Mouse (Mus musculus): Measurements from ENCODE around the gene Uhrf1. TPM values are rescaled to one million over a fixed set of nuclear protein-coding genes. Genes with fewer than 3 reads are reported as not detected.
"Not testable (repeated sequence)": the region's sequence is repeated elsewhere in the genome, so short reads cannot be mapped to it uniquely, and the experiment has no call there.

Gene Uhrf1
- polyA plus RNA-seq, 2 experiments = 93.9 to 105 TPM

DNA sequence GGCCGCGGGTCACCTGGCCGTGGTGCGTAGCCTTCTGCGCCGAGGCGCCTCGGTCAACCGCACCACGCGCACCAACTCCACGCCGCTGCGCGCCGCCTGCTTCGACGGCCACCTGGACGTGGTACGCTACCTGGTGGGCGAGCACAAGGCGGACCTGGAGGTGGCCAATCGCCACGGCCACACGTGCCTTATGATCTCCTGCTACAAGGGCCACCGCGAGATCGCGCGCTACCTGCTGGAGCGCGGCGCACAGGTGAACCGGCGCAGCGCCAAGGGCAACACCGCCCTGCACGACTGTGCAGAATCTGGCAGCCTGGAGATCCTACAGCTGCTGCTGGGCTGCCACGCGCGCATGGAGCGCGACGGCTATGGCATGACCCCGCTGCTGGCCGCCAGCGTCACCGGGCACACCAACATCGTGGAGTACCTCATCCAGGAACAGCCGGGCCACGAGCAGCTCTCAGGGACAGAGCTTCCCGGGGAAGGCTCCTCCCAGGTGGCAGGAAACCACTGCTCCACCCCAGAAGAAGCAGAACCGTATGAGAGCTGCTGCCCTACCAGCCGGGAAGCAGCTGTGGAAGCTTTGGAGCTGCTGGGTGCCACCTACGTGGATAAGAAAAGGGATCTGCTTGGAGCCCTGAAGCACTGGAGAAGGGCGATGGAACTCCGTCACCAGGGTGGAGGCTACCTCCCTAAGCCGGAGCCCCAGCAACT, 45.8 kb upstream of the Uhrf1 start:
- Histone ChIP-seq H3K27me3 (ENCODE audit: control insufficient read depth, insufficient read depth, low read length) (no peaks in the 10 kb centered on the region), H3K4me2 (replicated peaks; ENCODE audit: low read depth, low read length, severe bottlenecking) (peak overlapping the region; percentile 81), H3K4me3 (replicated peaks; ENCODE audit: low read length) (peak overlapping the region; percentile 65), H3K36me3 (ENCODE audit: control insufficient read depth, insufficient read depth, low read length) (peaks cover 41% of the 10 kb centered on the region), H3K27ac (replicated peaks; ENCODE audit: low read depth, low read length) (no peak overlapping the region), H3K9ac (ENCODE audit: low read depth, low read length, severe bottlenecking) (peak overlapping the region; percentile 55), H3K9me3 (ENCODE audit: control insufficient read depth, low read length) (no peaks in the 10 kb centered on the region), H3K4me1 (ENCODE audit: control insufficient read depth, insufficient read depth, low read length) (peaks cover 11% of the 10 kb centered on the region; the same call in 1 of the 2 replicates)
- TF ChIP-seq POLR2A (IDR thresholded peaks at IDR 0.05; ENCODE audit: borderline replicate concordance, extremely low read depth, insufficient read depth, insufficient read length) = no peak
- DNase-seq (ENCODE audit: low spot score) (no peak), ATAC-seq (ENCODE audit: low FRiP score, low read depth) (no peak)
- WGBS = 11% methylated on average over 48 of the region's 58 CpGs

DNA sequence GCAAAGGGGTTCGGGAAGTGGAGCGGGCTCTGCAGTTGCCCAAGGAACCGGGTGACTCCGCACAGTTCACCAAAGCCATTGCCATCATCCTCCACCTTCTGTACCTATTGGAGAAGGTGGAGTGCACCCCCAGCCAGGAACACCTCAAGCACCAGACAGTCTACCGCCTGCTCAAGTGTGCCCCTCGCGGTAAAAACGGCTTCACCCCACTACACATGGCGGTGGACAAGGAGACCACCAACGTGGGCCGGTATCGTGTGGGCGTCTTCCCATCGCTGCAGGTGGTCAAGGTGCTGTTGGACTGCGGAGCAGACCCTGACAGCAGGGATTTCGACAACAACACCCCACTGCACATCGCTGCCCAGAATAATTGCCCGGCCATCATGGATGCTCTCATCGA, 44.9 kb upstream of the Uhrf1 start:
- not testable (repeated sequence) for DNase-seq (ENCODE audit: low spot score); ATAC-seq (ENCODE audit: low FRiP score, low read depth); H3K27ac ChIP-seq (replicated peaks; ENCODE audit: low read depth, low read length); H3K9ac ChIP-seq (ENCODE audit: low read depth, low read length, severe bottlenecking); H3K9me3 ChIP-seq (ENCODE audit: control insufficient read depth, low read length); H3K27me3 ChIP-seq (ENCODE audit: control insufficient read depth, insufficient read depth, low read length); H3K4me2 ChIP-seq (replicated peaks; ENCODE audit: low read depth, low read length, severe bottlenecking); H3K4me3 ChIP-seq (replicated peaks; ENCODE audit: low read length)
- 90% methylated on average over 16 of the region's 19 CpGs for WGBS
- H3K4me1 ChIP-seq (ENCODE audit: control insufficient read depth, insufficient read depth, low read length) = peaks cover 11% of the 10 kb centered on the region; the same call in 1 of the 2 replicates
- peaks cover 47% of the 10 kb centered on the region for H3K36me3 ChIP-seq (ENCODE audit: control insufficient read depth, insufficient read depth, low read length)

DNA sequence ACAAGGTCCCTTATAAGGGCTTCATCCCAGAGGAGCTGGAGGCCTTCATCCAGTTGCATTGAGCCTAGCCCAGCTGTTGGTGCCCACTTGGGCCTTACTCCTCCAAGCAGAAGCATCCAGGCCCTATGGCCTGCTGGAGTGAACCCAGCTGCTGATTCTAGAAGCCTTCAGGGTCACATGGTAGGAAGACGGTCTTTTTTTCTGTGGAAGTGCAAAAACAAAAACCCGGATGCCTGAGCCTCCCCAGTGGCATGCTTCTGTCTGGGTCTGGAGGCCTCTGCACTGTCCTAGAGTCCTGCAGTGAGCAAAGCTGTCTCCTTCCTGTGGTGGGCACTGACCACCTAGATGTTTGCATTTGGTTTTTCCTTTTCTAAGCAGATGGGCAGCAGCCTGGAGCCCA, 44.3 kb upstream of the Uhrf1 start:
- peaks cover 47% of the 10 kb centered on the region for H3K36me3 ChIP-seq (ENCODE audit: control insufficient read depth, insufficient read depth, low read length)
- not testable (repeated sequence) for H3K4me3 ChIP-seq (replicated peaks; ENCODE audit: low read length); H3K27me3 ChIP-seq (ENCODE audit: control insufficient read depth, insufficient read depth, low read length); ATAC-seq (ENCODE audit: low FRiP score, low read depth); H3K4me2 ChIP-seq (replicated peaks; ENCODE audit: low read depth, low read length, severe bottlenecking); H3K9me3 ChIP-seq (ENCODE audit: control insufficient read depth, low read length); DNase-seq (ENCODE audit: low spot score); H3K27ac ChIP-seq (replicated peaks; ENCODE audit: low read depth, low read length); H3K9ac ChIP-seq (ENCODE audit: low read depth, low read length, severe bottlenecking)
- 79% methylated on average over 2 of the region's 2 CpGs for WGBS
- peaks cover 11% of the 10 kb centered on the region; the same call in 1 of the 2 replicates for H3K4me1 ChIP-seq (ENCODE audit: control insufficient read depth, insufficient read depth, low read length)

DNA sequence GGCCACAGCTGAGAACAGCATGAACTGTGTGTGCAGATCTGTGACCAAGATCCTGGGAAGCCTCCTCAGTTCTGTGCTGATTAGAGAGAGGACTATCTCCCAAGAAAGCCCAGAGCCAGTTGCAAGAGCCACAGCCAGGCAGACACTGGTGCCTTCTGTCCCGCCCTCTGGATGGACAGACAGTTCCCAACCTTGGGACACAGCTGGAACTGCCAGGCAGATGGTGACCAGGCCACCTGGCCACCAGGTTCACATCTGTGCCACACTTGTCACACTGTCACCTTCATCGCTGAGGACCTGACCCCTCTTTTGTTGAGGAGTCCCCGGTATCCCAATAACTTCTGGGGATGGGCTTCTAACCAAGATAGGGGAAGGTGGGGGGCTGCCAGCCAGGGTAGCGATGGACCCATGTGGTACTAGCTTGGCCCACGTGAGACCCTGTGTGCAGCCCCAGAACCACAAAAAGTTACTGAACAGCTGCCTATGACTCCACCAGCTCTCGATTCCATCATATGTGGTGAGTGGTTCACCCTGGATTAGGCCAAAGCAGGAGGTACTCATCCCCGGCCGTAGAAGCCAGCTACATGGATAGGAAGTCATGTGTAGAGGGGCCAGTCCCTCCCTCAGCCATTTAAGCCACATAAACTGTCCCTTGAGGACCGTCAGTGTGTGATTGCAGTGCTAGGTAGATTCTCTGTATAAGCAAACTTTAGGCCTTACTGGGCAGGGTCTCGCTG, 43.7 kb upstream of the Uhrf1 start:
- H3K9ac ChIP-seq (ENCODE audit: low read depth, low read length, severe bottlenecking) = peak overlapping the region; percentile 16; the same call in 1 of the 2 replicates
- no peak for ATAC-seq (ENCODE audit: low FRiP score, low read depth)
- no peaks in the 10 kb centered on the region for H3K27me3 ChIP-seq (ENCODE audit: control insufficient read depth, insufficient read depth, low read length)
- 90% methylated on average over 10 of the region's 10 CpGs for WGBS
- no peaks in the 10 kb centered on the region for H3K9me3 ChIP-seq (ENCODE audit: control insufficient read depth, low read length)
- no peak for TF ChIP-seq POLR2A (IDR thresholded peaks at IDR 0.05; ENCODE audit: borderline replicate concordance, extremely low read depth, insufficient read depth, insufficient read length)
- DNase-seq (ENCODE audit: low spot score) = no peak
- H3K4me3 ChIP-seq (replicated peaks; ENCODE audit: low read length) = no peak overlapping the region
- peaks cover 11% of the 10 kb centered on the region; the same call in 1 of the 2 replicates for H3K4me1 ChIP-seq (ENCODE audit: control insufficient read depth, insufficient read depth, low read length)
- H3K4me2 ChIP-seq (replicated peaks; ENCODE audit: low read depth, low read length, severe bottlenecking) = 0 out of 2 replicates have a peak overlapping the region, but pooled peaks have one; percentile 3
- no peak overlapping the region for H3K27ac ChIP-seq (replicated peaks; ENCODE audit: low read depth, low read length)
- peaks cover 47% of the 10 kb centered on the region for H3K36me3 ChIP-seq (ENCODE audit: control insufficient read depth, insufficient read depth, low read length)

DNA sequence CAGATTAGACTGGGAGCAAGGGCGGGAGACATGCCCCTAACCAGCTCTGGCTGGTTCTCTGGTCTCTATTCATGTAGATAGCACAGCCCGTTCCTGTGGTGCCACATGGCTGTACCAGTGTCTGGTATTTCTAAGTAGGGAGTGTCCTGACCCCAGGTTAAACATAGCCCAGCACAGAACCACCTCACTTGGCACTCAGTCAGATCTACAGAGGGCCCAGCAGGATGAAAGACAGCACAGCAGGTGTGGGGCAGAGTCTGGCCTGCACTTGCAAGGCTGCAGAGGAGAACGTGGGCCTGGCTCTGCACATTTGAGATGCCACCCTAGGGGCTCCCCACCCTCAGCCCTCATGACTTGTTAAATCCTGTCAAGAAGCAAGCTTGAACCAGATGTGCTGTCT, 42.0 kb upstream of the Uhrf1 start:
- Histone ChIP-seq H3K36me3 (ENCODE audit: control insufficient read depth, insufficient read depth, low read length) (peaks cover 47% of the 10 kb centered on the region), H3K4me2 (replicated peaks; ENCODE audit: low read depth, low read length, severe bottlenecking) (no peak overlapping the region), H3K9me3 (ENCODE audit: control insufficient read depth, low read length) (no peaks in the 10 kb centered on the region), H3K27ac (replicated peaks; ENCODE audit: low read depth, low read length) (no peak overlapping the region), H3K4me1 (ENCODE audit: control insufficient read depth, insufficient read depth, low read length) (peaks cover 11% of the 10 kb centered on the region; the same call in 1 of the 2 replicates), H3K4me3 (replicated peaks; ENCODE audit: low read length) (no peak overlapping the region), H3K9ac (ENCODE audit: low read depth, low read length, severe bottlenecking) (no peak overlapping the region), H3K27me3 (ENCODE audit: control insufficient read depth, insufficient read depth, low read length) (no peaks in the 10 kb centered on the region)
- 68% methylated on average over 3 of the region's 3 CpGs for WGBS
- no peak for DNase-seq (ENCODE audit: low spot score)
- ATAC-seq (ENCODE audit: low FRiP score, low read depth) = no peak
- TF ChIP-seq POLR2A (IDR thresholded peaks at IDR 0.05; ENCODE audit: borderline replicate concordance, extremely low read depth, insufficient read depth, insufficient read length) = no peak

All from limb, embryonic 14.5 days (tissue).